Mouse (Mus musculus): ENCODE data around the gene Ssbp3.
A peak's percentile ranks its signal among the peaks of the same experiment; 100 is the strongest.

Ssbp3 gene

DNA sequence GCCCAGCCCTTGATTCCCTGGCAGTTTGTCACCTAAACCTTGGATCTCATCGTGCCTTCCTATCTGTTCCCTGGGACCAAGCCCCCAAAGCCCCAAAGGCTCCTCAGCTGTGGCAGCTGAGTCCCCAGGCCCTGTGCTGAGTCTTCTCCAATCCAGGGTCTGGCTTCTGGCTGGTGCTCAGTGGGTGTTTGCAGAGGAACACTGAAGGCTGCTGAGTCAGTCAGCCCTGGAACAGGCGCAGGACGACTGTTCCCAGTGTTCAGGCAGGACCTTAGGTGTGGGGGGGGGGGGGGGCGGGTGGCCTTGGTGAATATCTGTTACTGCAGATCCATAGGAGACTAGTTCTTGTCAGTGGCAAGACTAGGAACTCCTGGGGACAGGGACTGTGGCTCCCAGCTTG is 141.4 kb downstream of the Ssbp3 start:
- DNase-seq (ENCODE audit: low spot score), result no peak

DNA sequence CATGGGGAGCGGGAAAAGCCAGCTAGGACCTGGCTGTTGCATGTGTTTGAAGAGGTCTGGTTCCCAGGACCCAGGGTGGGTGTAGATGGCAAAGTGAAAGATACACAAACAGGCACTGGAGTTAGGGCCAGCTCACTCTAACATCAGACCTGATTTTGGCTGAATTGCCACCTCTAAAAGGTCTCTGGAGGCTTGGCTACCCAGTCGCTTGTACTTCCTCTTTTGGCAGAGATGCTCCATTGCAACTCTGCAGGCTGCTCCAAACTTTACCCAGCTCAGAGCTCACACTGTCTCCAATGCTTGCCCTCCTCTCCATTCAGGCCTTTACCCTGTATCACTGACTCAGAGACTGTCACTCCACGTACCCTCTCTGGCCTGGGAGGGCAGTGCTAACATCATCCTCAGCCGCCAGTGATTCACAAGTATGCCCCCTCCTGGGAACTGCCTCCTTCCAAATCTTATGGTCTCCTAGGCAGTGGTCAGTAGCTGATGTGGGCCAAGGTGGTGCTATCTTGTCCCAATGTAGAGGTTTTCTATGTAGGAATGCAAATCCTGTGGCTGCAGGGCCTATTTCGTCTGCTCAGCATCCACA is 142.6 kb downstream of the Ssbp3 start:
- no peak for DNase-seq (ENCODE audit: low spot score)

DNA sequence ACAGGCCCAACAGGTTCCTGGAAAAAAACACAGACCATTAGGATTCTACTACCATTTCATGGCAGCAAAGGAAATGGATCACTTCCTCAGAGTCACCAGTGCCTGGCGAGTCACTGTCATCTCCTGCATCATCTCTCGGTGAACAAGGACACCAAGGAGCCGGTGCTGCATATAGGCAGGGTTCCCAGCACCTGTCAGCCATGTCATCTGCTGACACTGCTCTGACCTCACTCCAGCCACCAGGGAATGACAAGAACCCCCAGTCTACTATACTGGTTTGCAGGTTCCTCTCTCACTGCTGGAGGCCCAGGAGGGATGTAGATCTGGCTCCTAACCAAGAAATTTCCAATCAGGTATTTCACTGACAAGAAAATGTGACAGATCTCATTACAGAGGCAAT is 145.6 kb downstream of the Ssbp3 start:
- no peak for DNase-seq (ENCODE audit: low spot score)

DNA sequence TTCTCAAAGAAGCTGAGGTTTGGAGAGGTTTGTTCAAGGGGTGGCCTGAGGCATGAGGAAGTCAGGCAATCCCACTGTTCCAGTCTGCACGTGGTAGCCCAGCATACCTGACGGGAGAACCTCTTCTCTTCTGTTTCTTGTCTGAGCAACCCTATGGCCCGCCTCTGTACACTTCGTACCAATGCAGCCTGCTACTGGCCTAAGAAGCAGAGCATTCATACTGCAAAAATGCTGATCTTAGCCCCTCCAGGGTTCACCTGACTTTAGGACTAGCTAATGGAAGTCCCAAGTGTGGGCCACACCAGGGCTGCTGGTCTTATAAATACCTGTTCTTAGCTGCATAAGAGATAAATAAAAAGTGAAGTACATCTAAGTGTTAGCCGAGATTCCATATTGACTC is 147.8 kb downstream of the Ssbp3 start:
- no peak for DNase-seq (ENCODE audit: low spot score)

- no peak for DNase-seq (ENCODE audit: low spot score)
These were observed 148.3 kb downstream of the Ssbp3 start for GRCm38 (mm10) chr4:107058781-107059180.

DNA sequence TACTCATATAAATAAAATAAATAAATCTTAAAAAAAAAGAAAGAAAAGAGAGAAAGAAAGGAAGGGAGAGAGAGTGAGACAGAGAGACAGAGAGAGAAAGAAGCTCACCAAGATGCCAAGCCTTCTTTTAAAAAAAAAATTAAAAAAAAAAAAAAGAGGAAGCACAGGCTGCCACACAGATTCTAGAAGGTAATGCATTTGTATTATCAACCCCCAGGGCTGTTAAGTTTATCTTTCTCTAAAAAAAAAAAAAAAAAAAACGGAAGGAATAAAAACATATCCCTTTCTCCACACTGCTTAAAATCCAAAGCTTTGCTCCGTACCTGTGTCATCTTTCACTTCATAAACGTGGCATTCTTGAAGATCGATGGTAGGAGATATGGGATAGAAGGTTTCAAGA is 151.1 kb downstream of the Ssbp3 start:
- no peak for DNase-seq (ENCODE audit: low spot score)

- no peak for DNase-seq (ENCODE audit: low spot score)
These were observed 152.7 kb downstream of the Ssbp3 start for GRCm38 (mm10) chr4:107063214-107063613.

- no peak for DNase-seq (ENCODE audit: low spot score)
These were observed 154.0 kb downstream of the Ssbp3 start for GRCm38 (mm10) chr4:107064394-107065098.

GRCm38 (mm10) chr4:107066252-107067124 is 156.0 kb downstream of the Ssbp3 start, which contains the start of the genes Mrpl37 and Cyb5rl:
Mrpl37 (minus strand) TSS chr4:107066868.
Cyb5rl (plus strand) TSS chr4:107066988.
- DNase-seq (ENCODE audit: low spot score), result peak; percentile 95

DNA sequence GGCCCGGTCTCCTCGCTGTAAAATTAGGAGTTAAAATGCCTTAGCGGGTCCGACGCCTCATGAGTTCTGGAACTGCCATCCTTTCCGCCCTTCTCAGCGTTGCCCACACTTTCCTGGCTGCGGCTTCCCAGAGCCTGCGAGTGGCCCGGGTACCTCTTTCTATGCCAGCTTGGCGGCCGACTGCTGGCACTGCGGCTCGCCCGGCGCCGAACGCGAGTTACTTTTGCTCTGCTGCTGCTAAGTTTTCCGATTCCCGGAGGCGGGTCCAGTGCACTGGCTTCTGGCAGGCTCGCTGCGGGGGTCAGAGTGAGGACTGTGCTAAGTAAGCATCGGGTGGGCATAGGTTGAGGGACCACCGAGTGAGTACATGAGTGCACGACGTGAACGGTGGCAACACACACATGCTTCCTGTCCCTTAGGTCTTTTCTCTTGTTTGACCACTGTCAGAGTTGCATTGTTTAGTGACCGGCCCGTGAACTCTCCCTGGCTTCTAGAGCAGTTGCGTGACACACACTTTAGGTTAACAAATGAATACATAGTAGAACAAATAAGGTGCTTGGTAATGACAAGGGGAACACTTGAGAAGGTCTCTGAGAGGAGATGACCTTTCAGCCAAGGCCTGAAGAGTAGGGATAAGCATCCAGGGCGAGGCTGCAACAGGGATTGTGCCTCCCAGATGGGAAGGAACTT is 156.8 kb downstream of the Ssbp3 start:
- no peak for DNase-seq (ENCODE audit: low spot score)

- DNase-seq (ENCODE audit: low spot score), result no peak
These were observed 161.8 kb downstream of the Ssbp3 start for GRCm38 (mm10) chr4:107072343-107072742.

DNA sequence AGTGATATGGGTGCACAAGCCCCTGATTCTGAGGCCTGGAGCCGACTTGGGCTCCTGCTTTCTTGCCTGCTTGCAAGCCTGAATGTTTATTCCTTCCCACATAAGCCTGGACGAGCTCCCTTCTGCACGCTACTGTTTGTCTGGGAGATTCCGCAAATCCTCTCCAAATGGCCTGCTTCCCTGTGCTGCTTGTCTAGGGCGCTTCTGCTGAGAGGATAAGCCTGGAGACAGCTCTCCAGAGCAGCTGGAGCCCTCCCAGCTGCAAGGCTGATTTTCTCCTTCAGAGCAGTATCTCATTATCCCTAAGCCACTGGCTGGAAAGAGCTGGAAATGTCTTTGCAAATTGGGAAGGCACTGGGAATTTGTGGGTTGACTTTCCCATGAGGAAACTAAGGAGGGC is 165.0 kb downstream of the Ssbp3 start:
- no peak for DNase-seq (ENCODE audit: low spot score)

- no peak for DNase-seq (ENCODE audit: low spot score)
These were observed 168.4 kb downstream of the Ssbp3 start for GRCm38 (mm10) chr4:107078894-107079293.

DNA sequence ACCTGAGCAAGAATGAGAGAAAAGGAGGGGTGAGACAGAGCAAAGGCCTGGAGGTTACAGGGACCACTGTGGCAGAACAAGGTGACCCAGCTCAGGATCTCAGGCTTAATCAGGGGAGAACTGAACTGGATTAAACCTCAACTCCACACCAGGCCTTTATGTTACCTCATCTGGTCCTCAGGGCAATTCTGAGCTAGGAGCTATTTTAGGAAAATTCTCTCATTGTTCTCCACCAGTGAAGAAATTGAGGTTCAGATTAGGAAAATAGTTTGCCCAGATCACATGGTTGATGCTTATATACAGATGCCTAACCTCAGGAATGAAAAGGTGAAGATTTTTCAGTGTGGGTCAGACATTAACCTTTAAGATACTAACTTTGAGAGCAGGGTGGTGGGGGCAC is 169.2 kb downstream of the Ssbp3 start:
- no peak for DNase-seq (ENCODE audit: low spot score)

DNA sequence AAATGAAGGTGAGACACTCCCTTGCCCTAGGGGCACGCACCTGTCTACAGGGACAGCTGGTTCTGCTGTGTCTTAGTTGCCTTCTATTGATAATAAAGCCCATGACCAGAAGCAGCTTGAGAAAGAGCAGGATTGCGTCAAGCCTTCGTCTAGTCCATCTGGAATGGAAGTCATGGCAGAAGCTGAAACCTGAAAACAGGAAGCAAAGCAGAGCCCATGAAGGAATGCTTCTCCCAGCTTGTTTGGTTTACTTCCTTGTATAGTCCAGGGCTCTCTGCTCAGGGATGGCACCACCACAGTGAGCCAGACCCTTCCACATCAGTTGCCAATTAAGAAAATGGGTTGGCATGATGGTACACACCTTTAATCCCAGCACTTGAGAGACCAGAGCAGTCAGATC is 171.7 kb downstream of the Ssbp3 start:
- DNase-seq (ENCODE audit: low spot score), result no peak

DNA sequence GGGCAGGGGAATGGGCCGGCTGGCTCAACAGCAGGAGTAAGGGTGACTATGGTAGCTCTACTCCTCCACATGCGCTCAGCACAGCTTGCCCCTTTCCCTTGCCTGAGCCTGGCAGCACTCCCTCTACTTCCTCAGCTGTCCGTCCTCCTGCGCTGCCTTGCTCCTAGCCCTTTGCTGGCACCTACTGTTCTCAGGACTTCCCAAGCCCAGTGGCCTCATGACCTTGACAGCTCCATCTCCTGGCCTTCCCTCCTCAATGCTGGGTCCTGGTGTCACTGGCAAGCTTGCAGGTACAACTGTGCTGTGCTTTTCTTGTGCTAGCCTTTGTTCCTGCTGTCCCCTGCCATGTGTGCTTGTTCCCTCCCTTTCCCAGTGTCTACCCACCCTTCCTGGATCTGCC is 172.6 kb downstream of the Ssbp3 start:
- no peak for DNase-seq (ENCODE audit: low spot score)

GRCm38 (mm10) chr4:107084343-107084742 is 173.8 kb downstream of the Ssbp3 start:
- no peak for DNase-seq (ENCODE audit: low spot score)

DNA sequence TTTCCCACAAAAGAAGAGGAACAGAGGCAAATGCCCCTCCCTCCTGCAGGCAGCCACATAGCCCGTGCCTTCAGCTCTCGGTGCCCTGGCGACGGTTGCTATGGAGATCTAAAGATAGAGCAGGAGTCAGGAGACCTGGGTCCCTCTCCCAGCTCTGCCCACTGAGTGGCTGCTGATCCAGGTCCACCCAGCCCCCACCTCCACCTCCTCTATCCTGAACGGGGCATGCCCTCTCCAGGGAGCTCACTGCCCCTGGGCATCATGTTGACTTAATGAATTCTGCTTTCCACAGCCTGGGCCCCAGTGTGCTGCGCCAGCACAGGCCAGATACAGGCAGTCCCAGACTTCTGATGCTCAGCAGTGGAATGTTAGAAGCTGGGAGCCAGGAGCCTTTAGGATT is 174.4 kb downstream of the Ssbp3 start:
- DNase-seq (ENCODE audit: low spot score), result peak; percentile 42

DNA sequence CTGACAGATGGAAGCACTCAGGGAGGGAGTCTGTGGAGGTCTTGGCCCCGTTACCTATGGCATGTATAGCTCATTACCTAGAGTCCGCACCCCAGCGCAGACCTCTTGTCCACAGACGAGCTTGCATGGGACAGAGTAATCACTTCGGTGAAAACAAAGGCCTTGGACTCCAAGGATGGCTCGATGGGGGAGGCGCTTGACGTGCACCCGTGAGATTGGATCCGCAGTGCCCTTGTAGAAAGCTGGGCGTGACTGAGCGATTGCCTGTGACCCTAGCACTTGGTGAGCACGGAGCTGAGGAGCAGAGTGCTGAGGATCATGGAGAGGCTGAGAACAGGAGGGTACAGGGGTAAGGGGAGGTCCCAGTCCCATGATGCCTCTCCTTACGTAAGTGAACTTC is 181.2 kb downstream of the Ssbp3 start:
- no peak for DNase-seq (ENCODE audit: low spot score)

DNA sequence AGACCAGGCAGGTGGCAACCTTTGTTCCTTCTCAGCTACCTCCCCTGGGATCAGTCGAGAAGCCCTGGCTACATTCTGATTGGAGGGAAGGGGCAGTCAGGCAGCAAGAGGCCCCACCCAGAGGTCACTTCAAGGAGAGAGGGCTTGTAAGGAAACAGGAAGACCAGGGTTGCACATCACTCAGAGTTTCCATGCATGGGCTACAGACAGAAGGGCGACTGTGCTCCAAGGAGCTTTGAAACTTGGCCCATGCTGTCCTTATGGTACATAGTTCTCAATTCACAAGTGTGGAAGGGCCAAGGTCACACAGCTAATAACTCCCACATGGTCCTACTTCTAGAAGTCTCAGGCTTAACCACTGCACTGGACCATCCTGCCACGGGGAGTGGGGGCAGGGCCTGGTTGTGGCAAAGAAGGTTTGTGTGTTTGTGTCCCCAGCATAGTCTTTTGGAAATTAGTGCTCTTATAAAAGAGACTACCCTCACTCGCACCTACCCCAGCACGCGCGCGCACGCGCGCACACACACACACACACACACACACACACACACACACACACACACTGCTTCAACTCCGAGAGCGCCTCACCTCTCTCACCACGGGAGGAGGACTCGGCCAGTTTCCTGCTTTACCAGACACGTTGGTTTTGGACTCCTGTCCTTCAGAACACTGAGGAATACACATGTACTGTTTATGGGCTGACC is 184.1 kb downstream of the Ssbp3 start:
- no peak for DNase-seq (ENCODE audit: low spot score)

DNA sequence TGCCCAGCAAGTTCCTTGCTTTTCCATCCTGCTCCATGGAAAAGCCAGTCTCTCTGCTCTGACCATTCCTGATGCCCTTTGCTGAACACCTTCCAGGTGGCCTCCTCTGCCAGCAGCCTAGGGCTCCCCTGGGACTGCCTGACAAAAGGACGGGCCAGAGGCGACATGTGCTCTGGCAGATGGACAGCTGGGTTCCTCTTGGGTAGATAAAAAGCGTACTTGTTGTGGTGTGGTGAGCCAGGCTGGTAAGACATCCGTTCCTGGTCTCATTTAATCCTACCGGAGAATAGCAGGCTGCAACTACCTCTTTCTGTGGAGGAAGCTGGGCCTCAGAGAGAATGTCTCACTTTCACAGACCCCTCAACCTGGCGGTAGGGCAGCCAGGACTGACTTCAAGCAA is 185.5 kb downstream of the Ssbp3 start:
- DNase-seq (ENCODE audit: low spot score), result no peak
